Mouse (Mus musculus): Measurements from ENCODE around the gene Lamb3. TPM values are rescaled to one million over a fixed set of nuclear protein-coding genes. Genes with fewer than 3 reads are reported as not detected.

Gene Lamb3
- polyA plus RNA-seq, 1 experiment from 2014 or later = 0.49 TPM

DNA sequence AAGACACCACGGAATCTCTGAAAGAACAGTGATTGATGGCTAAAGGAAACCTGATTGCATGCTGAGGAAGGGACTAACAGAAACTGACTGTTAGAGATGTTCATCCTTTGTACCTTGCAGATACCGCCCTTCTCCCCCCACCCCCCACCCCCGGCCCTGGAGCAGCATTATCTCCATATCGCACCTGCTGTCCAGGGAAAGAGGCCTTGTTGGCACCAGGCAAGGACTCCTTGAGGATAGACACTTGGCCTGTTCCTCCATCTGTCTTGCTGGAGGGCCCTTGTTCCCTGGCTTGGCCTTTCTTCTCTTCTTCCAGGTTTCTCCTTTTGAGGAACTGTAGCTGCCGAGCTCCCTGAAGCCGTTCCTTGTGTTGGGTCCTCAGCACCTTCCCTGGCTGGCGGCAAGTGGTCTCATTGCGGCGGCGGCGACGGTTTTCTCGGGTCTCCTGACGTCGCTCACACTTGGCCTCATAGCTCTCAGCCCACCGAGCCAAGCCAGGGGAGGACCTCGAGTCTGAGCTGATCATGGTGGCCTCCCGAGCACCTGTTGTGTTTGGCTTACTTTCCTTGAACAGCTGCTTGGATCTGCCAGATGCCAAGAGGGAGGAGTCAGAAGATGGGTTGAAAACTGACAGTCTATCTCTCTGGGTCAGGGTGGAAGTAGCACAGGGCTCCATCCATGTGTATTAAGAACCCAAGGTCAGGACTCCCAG is 9.8 kb upstream of the Lamb3 start:
- Histone ChIP-seq H3K9me3 (ENCODE audit: control insufficient read depth, low read length) (no peaks in the 10 kb centered on the region), H3K4me1 (ENCODE audit: control insufficient read depth, insufficient read depth, low read length) (no peaks in the 10 kb centered on the region), H3K4me3 (ENCODE audit: low read length) (no peak overlapping the region), H3K9ac (ENCODE audit: low read depth, low read length) (no peak overlapping the region), H3K36me3 (ENCODE audit: control insufficient read depth, insufficient read depth, low read length) (no peaks in the 10 kb centered on the region), H3K27ac (ENCODE audit: low read depth, low read length) (no peak overlapping the region), H3K27me3 (ENCODE audit: control insufficient read depth, insufficient read depth, low read length) (no peaks in the 10 kb centered on the region), H3K4me2 (replicated peaks; ENCODE audit: low read depth, low read length) (no peak overlapping the region)
- ATAC-seq (ENCODE audit: low FRiP score, low TSS enrichment) = no peak
- 86% methylated on average over 18 of the region's 18 CpGs for WGBS

DNA sequence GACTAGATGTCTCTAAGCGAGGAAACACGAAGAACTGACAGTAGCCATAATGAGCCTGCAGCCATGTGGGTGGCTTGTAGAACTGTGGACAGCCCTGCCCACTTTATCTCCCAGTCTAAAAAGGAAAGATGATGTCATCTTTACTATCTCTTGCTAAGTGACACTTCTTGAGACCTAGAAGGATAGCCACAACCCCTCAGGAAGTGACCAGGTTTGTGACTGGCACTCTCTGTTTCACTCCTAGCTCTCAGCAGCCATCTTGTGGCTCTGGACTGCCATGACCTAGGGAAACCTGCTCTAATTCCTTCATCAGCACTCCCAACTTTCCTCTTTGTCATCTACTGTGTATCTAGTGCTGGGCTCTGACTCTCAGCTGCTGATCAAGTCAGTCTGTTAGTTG is 9.2 kb upstream of the Lamb3 start:
- H3K27ac ChIP-seq (ENCODE audit: low read depth, low read length) = no peak overlapping the region
- no peaks in the 10 kb centered on the region for H3K27me3 ChIP-seq (ENCODE audit: control insufficient read depth, insufficient read depth, low read length)
- ATAC-seq (ENCODE audit: low FRiP score, low TSS enrichment) = no peak
- H3K4me1 ChIP-seq (ENCODE audit: control insufficient read depth, insufficient read depth, low read length) = no peaks in the 10 kb centered on the region
- H3K36me3 ChIP-seq (ENCODE audit: control insufficient read depth, insufficient read depth, low read length) = no peaks in the 10 kb centered on the region
- 93% methylated on average over 2 of the region's 2 CpGs for WGBS
- H3K4me2 ChIP-seq (replicated peaks; ENCODE audit: low read depth, low read length) = no peak overlapping the region
- no peak overlapping the region for H3K4me3 ChIP-seq (ENCODE audit: low read length)
- H3K9ac ChIP-seq (ENCODE audit: low read depth, low read length) = no peak overlapping the region
- no peaks in the 10 kb centered on the region for H3K9me3 ChIP-seq (ENCODE audit: control insufficient read depth, low read length)

DNA sequence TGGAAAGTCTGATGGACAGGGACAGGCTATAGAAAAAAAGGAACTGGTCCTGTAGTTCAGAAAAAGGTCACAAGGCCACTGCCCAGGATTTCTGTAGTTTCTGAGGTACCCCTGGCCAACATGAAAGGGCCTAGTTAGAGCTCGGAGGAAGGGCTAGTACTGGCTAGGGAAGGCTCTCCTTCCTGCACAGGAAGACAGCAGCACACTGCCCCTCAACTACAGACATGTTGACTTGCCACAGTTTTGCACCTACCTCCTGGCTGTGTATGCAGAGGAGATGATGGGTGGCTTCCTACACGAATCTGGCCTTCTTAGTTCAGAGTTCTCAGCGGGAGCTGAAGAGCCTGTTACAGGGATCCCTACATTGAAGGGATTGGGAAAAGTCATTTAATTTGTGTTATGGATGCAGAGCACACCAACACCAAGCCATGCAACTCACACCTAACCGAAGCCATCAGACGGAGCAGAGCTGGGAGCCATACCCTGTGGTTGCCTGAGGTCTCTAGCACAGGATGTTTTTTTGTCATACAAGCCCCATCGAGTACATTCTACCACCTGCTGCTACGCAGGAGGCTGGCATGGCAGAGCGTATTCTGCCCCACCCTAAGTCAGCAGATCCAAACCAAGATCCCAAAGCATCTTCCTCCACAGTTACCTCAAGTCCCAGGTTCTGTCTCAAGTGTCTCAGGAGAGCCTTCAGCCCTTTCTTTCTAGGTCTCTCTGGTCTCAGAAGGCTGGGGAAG is 6.7 kb upstream of the Lamb3 start:
- H3K4me1 ChIP-seq (ENCODE audit: control insufficient read depth, insufficient read depth, low read length) = no peaks in the 10 kb centered on the region
- no peak for ATAC-seq (ENCODE audit: low FRiP score, low TSS enrichment)
- H3K27me3 ChIP-seq (ENCODE audit: control insufficient read depth, insufficient read depth, low read length) = no peaks in the 10 kb centered on the region
- H3K27ac ChIP-seq (ENCODE audit: low read depth, low read length) = no peak overlapping the region
- 85% methylated on average over 8 of the region's 8 CpGs for WGBS
- H3K9ac ChIP-seq (ENCODE audit: low read depth, low read length) = no peak overlapping the region
- H3K9me3 ChIP-seq (ENCODE audit: control insufficient read depth, low read length) = no peaks in the 10 kb centered on the region
- no peak overlapping the region for H3K4me2 ChIP-seq (replicated peaks; ENCODE audit: low read depth, low read length)
- no peaks in the 10 kb centered on the region for H3K36me3 ChIP-seq (ENCODE audit: control insufficient read depth, insufficient read depth, low read length)
- no peak overlapping the region for H3K4me3 ChIP-seq (ENCODE audit: low read length)

DNA sequence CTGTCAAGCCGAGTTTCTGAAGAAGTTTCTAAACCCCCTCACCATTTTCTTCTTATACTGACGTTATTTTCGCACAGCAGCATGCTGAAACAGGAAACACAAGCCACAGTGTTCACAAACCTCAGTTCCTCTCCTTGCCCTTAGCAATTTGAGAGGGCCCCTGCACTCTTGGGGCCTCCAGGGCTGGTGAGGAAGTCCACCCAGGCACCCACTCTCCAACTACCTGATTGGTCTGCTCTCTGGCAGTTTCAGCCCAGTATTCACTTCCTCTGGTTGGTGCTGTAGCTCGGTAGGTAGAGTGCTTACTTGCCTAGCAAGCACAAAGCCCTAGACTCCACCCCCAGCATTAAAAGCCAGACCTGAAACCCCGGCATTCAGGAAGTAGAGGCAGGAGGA is 6.1 kb upstream of the Lamb3 start, which contains the start of gene Traf3ip3:
TSS of gene Traf3ip3 (minus strand) at position 321 of the 396 bp plus-strand sequence.
- no peak within 1 kb of the TSS for H3K27ac ChIP-seq (ENCODE audit: low read depth, low read length)
- no peak within 1 kb of the TSS for H3K4me2 ChIP-seq (replicated peaks; ENCODE audit: low read depth, low read length)
- H3K27me3 ChIP-seq (ENCODE audit: control insufficient read depth, insufficient read depth, low read length) = no peaks in the 10 kb centered on the region
- H3K4me3 ChIP-seq (ENCODE audit: low read length) = no peak within 1 kb of the TSS
- no peaks in the 10 kb centered on the region for H3K36me3 ChIP-seq (ENCODE audit: control insufficient read depth, insufficient read depth, low read length)
- H3K4me1 ChIP-seq (ENCODE audit: control insufficient read depth, insufficient read depth, low read length) = no peaks in the 10 kb centered on the region
- H3K9ac ChIP-seq (ENCODE audit: low read depth, low read length) = no peak within 1 kb of the TSS
- no peak for ATAC-seq (ENCODE audit: low FRiP score, low TSS enrichment)
- no peaks in the 10 kb centered on the region for H3K9me3 ChIP-seq (ENCODE audit: control insufficient read depth, low read length)
- 58% methylated on average over 5 of the region's 5 CpGs for WGBS

DNA sequence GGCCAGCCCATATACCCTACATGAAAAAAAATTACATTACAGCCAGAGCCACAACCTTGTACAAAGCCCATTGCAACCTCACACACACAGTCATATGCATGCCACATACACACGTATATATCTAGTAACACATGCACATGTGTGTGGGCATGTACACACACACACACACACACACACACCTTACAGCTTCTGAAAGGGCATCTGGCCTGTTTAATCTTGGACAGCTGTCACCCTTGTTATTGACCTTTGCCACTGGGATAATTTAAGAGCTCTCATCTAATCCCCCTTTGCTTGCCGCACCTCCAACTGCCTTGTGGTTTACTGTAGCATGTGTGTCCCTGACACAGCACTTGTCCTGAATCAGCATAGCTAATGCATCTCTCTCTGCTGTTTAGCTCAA is 3.7 kb upstream of the Lamb3 start:
- 59% methylated on average over 2 of the region's 2 CpGs for WGBS
- H3K27ac ChIP-seq (ENCODE audit: low read depth, low read length) = no peak overlapping the region

DNA sequence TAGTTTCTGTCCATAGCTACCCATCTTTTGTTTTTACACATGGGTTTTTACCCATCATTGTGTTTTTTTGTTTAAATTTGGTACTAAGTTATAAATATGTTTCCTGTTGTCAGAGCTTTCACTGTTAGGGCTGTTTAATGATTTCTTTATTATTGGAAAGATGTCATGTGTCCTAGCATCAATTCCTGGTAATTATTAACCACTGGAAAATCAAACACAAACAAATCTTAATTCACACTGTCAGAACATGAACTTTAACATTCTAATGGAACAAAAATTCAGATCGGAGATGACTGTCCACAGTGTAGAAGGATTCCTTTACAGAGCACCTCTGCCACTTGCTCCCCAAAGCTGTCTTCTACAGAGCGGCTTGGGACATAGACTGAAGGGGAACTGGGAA is 2.1 kb upstream of the Lamb3 start:
- Histone ChIP-seq H3K4me2 (replicated peaks; ENCODE audit: low read depth, low read length) (no peak overlapping the region), H3K9me3 (ENCODE audit: control insufficient read depth, low read length) (no peaks in the 10 kb centered on the region), H3K27me3 (ENCODE audit: control insufficient read depth, insufficient read depth, low read length) (no peaks in the 10 kb centered on the region), H3K27ac (ENCODE audit: low read depth, low read length) (no peak overlapping the region), H3K4me1 (ENCODE audit: control insufficient read depth, insufficient read depth, low read length) (no peaks in the 10 kb centered on the region), H3K36me3 (ENCODE audit: control insufficient read depth, insufficient read depth, low read length) (no peaks in the 10 kb centered on the region), H3K4me3 (ENCODE audit: low read length) (no peak overlapping the region), H3K9ac (ENCODE audit: low read depth, low read length) (no peak overlapping the region)
- ATAC-seq (ENCODE audit: low FRiP score, low TSS enrichment) = no peak
- 91% methylated on average over 2 of the region's 2 CpGs for WGBS

More for the DNA sequence above, 3.7 kb upstream of the Lamb3 start:
- Histone ChIP-seq H3K9ac (ENCODE audit: low read depth, low read length) (no peak overlapping the region), H3K9me3 (ENCODE audit: control insufficient read depth, low read length) (no peaks in the 10 kb centered on the region), H3K4me2 (replicated peaks; ENCODE audit: low read depth, low read length) (no peak overlapping the region), H3K4me1 (ENCODE audit: control insufficient read depth, insufficient read depth, low read length) (no peaks in the 10 kb centered on the region), H3K27me3 (ENCODE audit: control insufficient read depth, insufficient read depth, low read length) (no peaks in the 10 kb centered on the region), H3K4me3 (ENCODE audit: low read length) (no peak overlapping the region), H3K36me3 (ENCODE audit: control insufficient read depth, insufficient read depth, low read length) (no peaks in the 10 kb centered on the region)
- ATAC-seq (ENCODE audit: low FRiP score, low TSS enrichment) = no peak

DNA sequence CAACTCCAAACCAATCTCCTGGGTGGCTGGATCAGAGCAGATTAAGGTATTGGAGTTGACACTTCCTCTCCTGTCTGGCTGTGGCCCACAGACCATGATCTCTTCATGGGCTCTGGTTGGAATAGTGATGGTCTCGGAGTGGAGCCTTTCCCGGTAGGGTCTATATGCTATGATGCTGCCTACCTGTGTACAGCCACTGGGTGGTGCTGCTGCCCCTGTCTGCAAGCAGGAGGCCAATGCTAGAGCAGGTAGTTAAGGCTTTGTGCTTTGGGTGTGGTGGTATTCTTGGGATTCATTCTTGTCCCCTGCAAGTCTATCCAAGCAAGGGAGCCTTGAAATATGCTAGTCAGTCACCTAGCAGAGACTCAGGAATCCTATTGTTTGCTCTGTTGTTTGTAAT is 679 bp downstream of the Lamb3 start:
- H3K4me2 ChIP-seq (replicated peaks; ENCODE audit: low read depth, low read length) = no peak overlapping the region
- ATAC-seq (ENCODE audit: low FRiP score, low TSS enrichment) = peak; percentile 79; the same call in 1 of the 2 replicates
- H3K36me3 ChIP-seq (ENCODE audit: control insufficient read depth, insufficient read depth, low read length) = no peaks in the 10 kb centered on the region
- H3K4me3 ChIP-seq (ENCODE audit: low read length) = no peak overlapping the region
- H3K9ac ChIP-seq (ENCODE audit: low read depth, low read length) = no peak overlapping the region
- WGBS = 42% methylated on average over 2 of the region's 2 CpGs
- H3K27ac ChIP-seq (ENCODE audit: low read depth, low read length) = no peak overlapping the region
- no peaks in the 10 kb centered on the region for H3K4me1 ChIP-seq (ENCODE audit: control insufficient read depth, insufficient read depth, low read length)
- H3K27me3 ChIP-seq (ENCODE audit: control insufficient read depth, insufficient read depth, low read length) = no peaks in the 10 kb centered on the region
- no peaks in the 10 kb centered on the region for H3K9me3 ChIP-seq (ENCODE audit: control insufficient read depth, low read length)

- WGBS = 74% methylated on average over 5 of the region's 5 CpGs
- H3K4me1 ChIP-seq (ENCODE audit: control insufficient read depth, insufficient read depth, low read length) = no peaks in the 10 kb centered on the region
These were observed 3.9 kb downstream of the Lamb3 start for GRCm38 (mm10) chr1:193211371-193211770.

GRCm38 (mm10) chr1:193214053-193214452 is 6.6 kb downstream of the Lamb3 start:
- H3K4me1 ChIP-seq (ENCODE audit: control insufficient read depth, insufficient read depth, low read length) = no peaks in the 10 kb centered on the region
- 69% methylated on average over 5 of the region's 5 CpGs for whole genome bisulfite sequencing

More at GRCm38 (mm10) chr1:193211371-193211770, 3.9 kb downstream of the Lamb3 start:
- Histone ChIP-seq H3K4me3 (ENCODE audit: low read length) (no peak overlapping the region), H3K27me3 (ENCODE audit: control insufficient read depth, insufficient read depth, low read length) (no peaks in the 10 kb centered on the region), H3K27ac (ENCODE audit: low read depth, low read length) (no peak overlapping the region), H3K4me2 (replicated peaks; ENCODE audit: low read depth, low read length) (no peak overlapping the region), H3K9ac (ENCODE audit: low read depth, low read length) (no peak overlapping the region), H3K9me3 (ENCODE audit: control insufficient read depth, low read length) (no peaks in the 10 kb centered on the region), H3K36me3 (ENCODE audit: control insufficient read depth, insufficient read depth, low read length) (no peaks in the 10 kb centered on the region)
- no peak for ATAC-seq (ENCODE audit: low FRiP score, low TSS enrichment)

More at GRCm38 (mm10) chr1:193214053-193214452, 6.6 kb downstream of the Lamb3 start:
- Histone ChIP-seq H3K4me2 (replicated peaks; ENCODE audit: low read depth, low read length) (no peak overlapping the region), H3K4me3 (ENCODE audit: low read length) (no peak overlapping the region), H3K27ac (ENCODE audit: low read depth, low read length) (no peak overlapping the region), H3K36me3 (ENCODE audit: control insufficient read depth, insufficient read depth, low read length) (no peaks in the 10 kb centered on the region), H3K9ac (ENCODE audit: low read depth, low read length) (no peak overlapping the region), H3K27me3 (ENCODE audit: control insufficient read depth, insufficient read depth, low read length) (no peaks in the 10 kb centered on the region), H3K9me3 (ENCODE audit: control insufficient read depth, low read length) (no peaks in the 10 kb centered on the region)
- no peak for ATAC-seq (ENCODE audit: low FRiP score, low TSS enrichment)

Measured in kidney, embryonic 14.5 days (tissue).